Mouse (Mus musculus): ENCODE measurements at regions not wholly inside any gene's neighbourhood (a gene's known extent, or its start where the extent isn't known, plus 50 kb on each side); places are given as distances from the start of the nearest gene placed in this dataset.

DNA sequence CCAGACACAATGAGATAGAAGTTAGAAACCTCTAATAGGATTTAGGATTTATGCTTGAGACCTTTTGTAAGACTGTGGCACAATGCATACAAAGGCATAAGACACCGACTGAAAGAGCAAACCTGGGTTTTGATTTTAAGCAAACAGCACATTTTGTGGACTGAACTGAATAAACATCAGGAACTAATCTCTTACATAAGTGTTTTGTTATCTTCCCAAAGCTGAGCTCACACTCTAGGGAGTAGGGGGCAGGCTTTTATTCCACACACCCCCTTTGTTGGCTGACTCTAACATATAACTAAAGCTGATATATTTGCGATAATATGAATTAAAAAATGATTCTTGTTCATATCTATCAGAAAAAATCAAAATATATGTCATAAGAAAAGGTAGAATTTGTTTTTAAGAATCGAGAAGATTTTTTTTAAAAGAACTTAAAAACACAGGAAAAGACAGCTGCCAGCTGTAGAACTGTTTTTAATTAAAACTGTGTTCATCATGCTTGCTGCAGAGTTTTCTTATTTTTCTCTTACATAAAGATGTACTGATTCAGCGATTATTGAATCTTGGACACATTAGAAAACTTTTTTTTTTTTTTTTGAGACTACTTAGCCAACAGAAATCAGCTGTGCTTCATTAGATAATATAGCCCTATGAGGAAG is 56.2 kb upstream of the Dcn start:
- Histone ChIP-seq H3K79me2 (ENCODE audit: inconsistent target) (no peaks in the 10 kb centered on the region), H3K36me3 (ENCODE audit: inconsistent target) (no peaks in the 10 kb centered on the region), H3K27ac (no peak overlapping the region), H3K4me3 (ENCODE audit: inconsistent target) (no peak overlapping the region)
- WGBS (ENCODE audit: missing documents): 74% methylated on average over 4 of the region's 4 CpGs

All from macrophage (primary cell).